Mouse (Mus musculus) cerebellum, adult (tissue): ENCODE data around the gene Gm12184.

Experiments used
- ATAC-seq: cut with Nextera tagmentation; 2 replicates; pipeline ENCODE4 v1.9.2; 2017; ENCODE audit warnings: mild to moderate bottlenecking, moderate library complexity, mixed read lengths; ENCODE audit not compliant: insufficient number of reproducible peaks, low FRiP score, low TSS enrichment

Gm12184 gene

DNA sequence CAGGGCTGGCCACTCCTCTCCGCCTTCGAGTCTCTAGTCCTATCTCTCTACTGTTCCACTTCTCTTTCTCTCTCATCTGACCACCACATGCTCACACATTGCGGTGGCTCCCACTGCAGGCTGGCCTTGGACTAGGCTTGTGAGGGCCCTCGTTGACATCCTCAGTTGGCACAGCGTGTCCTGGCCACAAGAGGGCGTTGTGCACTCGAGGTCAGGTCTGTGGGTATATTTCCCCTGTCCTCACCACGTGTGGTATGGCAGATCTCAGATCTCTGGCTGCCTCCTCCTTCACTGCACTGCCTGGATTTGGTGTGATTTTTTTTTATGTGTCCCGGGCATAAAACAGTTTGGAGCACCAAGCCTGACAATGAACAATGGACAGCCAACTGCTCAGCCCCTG lies 49.8 kb downstream of the Gm12184 start:
- no peak for ATAC-seq

DNA sequence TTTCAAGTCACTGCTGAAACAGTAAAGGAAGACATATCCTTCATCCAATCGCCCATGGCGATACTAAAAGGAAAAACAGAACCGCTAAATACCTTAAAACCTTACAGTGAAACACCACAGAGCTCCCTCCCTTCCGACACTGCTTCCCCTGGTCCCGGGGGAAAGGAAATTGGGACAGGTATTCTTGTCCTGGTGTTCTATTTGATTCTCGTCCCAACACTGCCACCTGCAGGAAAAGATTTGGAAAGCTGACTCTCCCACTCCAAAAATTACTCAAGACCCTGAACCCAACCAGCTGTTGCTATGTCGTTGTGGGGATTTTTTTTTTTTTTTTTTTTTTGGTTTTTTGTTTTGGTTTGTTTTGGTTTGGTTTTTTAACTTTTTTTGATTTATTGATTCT lies 51.0 kb downstream of the Gm12184 start:
- no peak for ATAC-seq
